Mouse (Mus musculus) brain, embryonic 14.5 days (tissue): ENCODE data around the gene Rnf150. TPM values are rescaled to one million over a fixed set of nuclear protein-coding genes. Genes with fewer than 3 reads are reported as not detected.

Experiments used
- DNase-seq: peaks from one replicate; pipeline ENCODE4 v3.0.0-alpha.2; 2011; ENCODE audit warnings: low read depth
- CTCF ChIP-seq: fragments of 200-500 bp; IDR thresholded peaks from 2 replicates; pipeline ENCODE4 v1.5.1; 2012; ENCODE audit warnings: inconsistent platforms, mild to moderate bottlenecking, moderate library complexity, borderline replicate concordance; ENCODE audit not compliant: insufficient read depth, insufficient read length; ENCODE audit errors: extremely low read depth
- POLR2A ChIP-seq: fragments of 200-500 bp; IDR thresholded peaks from 2 replicates; pipeline ENCODE4 v1.6.1; 2012; ENCODE audit warnings: mild to moderate bottlenecking, inconsistent platforms, borderline replicate concordance; ENCODE audit not compliant: poor library complexity, insufficient read depth, insufficient read length, severe bottlenecking; ENCODE audit errors: extremely low read depth
- polyA plus RNA-seq: library from polyadenylated mRNA; depleted of rRNA; stranded (reverse); fragments of >200 nt; gene quantifications from 2 replicates; pipeline ENCODE4 v1.2.3, GENCODE M21; 2012; rRNA removed

Gene Rnf150
- polyA plus RNA-seq, result 8.5 and 12.1 TPM in 2 replicates

DNA sequence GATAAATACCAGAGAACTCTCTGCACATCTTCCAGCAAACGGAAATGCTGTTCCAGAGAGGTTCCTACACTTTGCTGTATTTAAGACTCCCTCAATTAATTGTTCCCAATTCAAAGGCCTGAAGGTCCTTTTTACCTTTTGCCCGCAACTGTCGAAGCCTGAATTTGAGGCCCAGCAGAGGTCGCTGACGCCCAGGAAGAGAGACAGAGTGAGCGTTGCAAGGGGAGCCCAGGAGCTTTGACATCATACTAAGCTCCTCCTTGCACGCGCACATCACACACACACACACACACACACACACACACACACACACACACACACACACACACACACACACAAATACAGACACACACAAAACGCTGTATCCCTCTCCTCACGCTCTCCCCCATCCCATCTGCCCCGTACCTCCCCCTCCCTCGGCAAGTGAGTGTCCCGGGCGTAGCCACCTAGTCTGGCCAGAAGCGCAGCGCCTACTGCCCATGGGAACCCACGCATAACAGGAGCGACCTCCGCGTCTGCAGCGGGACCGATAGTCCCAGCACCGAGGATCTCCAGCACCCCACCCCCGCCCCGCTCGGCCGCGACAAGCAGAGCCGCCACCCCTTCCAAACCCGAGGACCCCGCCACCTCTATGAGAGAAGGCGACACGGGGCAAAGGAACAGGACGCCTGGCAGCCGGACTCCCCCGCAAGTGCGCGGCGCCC lies at the start of gene Rnf150:
Gene Rnf150, plus strand, starts transcription at position 316 of the 704 bp plus-strand sequence.
- DNase-seq, result peak; percentile 96
- TF ChIP-seq POLR2A (no peak), CTCF (peak; percentile 92)

DNA sequence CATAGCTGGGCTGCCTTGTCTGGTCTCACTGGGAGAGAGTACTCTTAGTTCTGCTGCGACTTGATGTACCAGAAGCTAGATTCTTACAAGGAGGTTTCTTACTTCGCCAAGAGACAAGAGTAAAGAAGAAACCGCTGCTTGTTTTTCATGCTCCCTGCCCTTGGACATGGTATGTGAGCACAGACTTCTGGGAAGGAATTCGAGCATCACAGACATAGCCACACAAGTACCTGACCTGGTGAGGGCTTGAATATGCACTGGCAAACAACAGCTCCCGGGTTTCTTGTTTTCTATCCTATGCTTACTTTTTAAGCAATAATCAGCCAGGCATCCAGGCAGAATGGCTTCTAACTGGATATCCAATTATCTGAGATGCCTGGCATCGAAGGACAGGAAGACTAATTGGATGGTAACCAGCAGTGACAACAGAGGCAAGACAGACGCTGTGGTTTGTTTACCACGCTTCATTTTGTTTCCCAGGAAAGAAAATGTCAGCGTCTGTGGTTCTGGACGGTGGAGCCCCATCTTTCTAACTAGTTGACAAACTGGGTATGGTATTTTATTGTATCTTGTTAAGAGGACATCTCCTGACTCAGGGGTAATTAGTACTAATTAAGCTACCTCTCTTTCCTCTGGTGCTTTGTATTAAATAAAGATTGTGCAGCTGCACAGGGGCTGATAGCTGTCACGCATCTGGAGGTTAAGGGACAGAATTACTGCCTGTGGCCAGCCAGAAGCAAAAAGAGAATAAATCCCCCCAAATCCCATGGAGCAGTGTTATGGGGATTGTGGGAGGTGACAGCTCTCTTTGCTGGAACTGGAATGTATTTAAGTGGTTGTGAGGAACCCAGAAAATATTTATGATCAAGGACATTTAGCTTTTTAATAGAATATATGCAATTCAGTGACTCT lies 36.8 kb upstream of the Rnf150 start:
- no peak for TF ChIP-seq CTCF
- no peak for TF ChIP-seq POLR2A
- peak; percentile 60 for DNase-seq

DNA sequence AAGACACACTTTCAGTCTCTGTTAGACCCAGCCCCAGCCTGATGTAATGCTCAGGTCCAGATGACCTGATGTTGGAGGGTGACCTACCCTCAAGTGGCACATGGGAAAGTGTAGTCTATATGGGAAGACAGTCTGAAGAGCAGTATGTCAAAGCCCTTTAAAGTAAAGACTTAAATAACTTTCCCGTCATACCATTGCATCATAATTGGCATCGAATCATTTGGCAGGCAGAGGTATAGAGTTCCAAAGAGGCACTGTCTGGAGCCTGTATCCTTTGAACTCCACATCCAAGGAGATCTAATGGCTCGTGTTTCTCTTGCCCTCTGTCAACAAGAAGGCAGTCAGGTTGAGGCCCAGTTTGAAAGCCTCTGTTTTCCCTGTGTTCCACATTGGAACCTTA lies 22.7 kb upstream of the Rnf150 start:
- no peak for TF ChIP-seq POLR2A
- TF ChIP-seq CTCF, result no peak
- no peak for DNase-seq

DNA sequence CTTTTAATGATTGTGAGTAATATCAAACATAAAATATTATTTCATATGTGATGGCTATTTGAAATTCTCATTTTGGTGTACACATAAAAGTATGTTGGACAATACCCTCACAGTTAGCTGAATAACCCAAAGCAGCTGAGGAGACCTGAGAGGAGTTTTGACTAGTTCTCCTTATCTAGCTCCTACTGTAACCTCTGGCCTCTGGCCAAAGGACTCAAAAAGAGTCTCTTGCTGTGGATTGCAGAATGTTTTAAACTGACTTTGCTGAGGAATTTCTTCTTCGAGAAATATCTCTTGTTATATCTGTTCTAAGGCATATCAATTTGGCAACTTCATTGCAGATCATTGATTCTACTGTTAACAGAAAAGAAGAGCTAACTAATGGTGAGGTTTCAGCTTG lies 22.2 kb upstream of the Rnf150 start:
- DNase-seq, result no peak
- no peak for TF ChIP-seq POLR2A
- TF ChIP-seq CTCF, result no peak

DNA sequence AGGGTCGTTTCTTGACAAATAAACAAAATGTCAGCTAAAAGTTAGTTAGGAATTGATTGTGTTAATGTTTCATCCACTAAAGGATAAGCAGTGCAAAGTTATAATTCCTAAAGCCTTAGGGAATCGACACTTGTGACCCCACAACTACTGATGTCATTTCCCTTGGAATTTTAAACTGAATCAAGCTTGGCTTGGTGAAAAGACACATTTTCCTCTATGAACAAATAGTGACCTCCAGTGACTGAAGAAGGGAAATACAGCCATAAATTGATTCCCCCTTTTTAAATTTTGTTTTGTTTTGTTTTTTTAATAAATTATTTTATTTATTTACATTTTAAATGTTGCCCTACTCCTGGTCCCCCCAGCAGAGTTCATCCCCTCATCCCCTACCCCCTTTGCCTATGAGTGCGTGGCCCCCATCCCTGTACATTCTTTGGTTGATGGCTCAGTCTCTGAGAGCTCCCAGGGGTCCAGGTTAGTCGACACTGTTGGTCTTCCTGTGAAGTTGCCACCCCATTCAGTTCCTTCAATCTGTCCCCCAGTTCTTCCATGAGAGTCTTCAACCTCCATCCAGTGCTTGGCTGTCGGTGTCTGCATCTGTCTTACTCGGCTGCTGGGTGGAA lies 21.5 kb upstream of the Rnf150 start:
- DNase-seq, result peak; percentile 52
- TF ChIP-seq POLR2A, result no peak
- no peak for TF ChIP-seq CTCF

DNA sequence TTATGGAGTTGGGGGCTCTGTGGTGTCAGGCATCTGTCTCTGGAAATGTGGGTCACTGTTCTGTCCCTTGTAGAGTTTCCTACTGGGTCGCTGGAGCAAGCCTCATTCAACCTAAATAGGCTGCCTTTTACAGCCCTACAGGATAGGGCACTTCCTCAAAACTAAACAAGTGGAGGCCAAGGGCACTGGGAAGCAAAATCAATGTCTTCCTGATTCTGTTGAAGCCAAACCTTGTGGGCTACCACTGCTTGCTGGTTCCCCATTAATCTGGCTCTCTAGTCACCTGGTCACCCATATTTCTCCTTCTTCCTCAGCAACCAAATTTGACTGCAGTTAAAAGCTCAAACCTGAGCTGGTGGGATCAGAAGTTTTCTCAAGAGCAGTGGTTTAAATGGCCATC lies 19.5 kb upstream of the Rnf150 start:
- DNase-seq, result no peak
- no peak for TF ChIP-seq POLR2A
- TF ChIP-seq CTCF, result no peak

DNA sequence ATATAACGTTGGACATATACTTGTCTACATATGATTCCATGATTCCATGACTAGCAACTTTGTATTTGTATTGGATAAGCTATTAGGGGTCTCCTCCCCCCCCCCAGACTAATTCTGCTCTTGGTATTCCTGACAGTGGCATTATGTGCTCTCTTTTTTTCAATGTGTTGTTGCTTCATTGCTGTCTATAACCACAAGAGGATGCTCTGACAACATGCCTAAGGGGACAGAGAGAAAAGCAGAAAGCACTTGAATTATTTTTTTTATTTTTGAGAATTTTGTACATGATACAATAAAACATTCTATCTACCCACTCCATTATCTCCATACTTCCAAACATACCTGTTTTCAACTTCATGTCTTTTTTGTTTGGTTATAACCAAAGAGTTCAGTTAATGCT lies 18.7 kb upstream of the Rnf150 start:
- no peak for TF ChIP-seq CTCF
- no peak for TF ChIP-seq POLR2A
- no peak for DNase-seq

DNA sequence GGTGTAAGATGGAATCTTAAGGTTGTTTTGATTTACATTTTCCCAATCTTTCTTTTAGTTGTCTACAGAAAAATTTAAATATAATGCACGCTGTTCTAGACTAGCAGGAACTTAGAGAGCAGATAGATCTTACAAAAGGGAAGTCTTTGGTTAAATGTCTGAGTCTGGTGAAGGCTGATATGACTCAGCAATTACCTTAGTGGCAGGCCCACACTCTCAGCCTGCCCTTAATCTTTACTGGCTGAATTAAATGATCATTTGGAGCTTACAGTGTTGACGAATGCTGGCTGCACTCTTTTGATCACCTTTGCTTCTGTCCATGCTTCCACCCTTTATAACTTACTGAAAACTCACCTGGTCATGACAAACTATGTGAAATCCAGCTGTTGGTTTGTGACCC lies 17.1 kb upstream of the Rnf150 start:
- TF ChIP-seq POLR2A, result no peak
- no peak for TF ChIP-seq CTCF
- DNase-seq, result no peak

DNA sequence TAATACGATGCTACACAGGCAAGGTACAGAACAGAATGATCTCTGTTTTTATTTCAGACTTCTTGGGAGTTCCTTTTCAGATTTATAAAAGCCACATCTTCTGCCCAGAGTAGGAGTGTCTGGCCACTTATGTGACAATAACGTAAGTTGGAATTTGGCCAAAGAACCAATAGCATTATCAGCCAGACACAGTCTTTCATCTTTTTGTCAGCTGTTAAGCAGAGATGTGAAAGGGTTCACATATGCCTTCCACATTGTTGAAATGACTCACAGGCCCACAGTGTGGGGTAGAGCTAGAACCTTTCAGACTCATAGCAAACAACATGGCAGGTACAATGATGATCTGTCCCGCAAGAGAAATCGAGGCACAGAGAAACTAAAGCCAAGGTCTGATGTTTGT lies 16.4 kb upstream of the Rnf150 start:
- DNase-seq, result no peak
- TF ChIP-seq CTCF, result no peak
- TF ChIP-seq POLR2A, result no peak

DNA sequence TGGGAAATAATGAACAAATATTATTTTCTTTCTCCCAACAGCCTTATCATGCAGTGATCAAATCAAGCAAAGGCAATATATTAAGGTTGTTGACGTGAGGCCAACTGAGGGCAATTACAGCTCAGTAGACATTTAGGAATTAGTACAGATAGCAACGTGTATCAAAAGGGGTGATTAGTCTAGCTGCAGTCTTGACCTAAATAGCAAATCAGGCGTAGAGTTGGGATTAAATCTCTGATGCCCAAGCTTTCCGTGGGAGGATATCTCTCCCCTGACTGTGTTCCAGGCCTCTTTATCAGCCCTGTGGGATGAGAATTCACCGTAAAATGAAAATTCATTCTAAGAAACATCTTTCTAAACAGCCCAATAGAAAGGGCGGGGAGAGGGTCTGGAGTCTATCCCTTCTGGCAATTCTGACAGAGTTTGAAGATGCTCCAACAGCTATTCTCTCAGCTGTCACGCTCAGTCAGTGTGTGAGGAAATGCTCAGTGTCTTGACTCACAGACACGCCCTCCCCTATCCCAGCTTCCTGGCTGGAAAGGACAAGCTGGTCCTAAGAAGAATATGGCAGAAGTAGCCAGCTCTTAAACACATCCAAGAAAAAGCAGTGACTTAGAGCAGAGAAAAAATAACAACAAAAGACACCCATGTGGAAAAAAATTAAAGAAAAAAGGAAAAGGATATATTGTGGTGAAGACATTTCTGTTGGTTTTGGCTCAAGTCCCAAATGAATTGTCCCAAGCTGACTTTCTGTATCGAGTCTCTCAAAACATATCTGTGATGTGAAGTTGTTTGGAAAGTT lies 4.4 kb upstream of the Rnf150 start:
- TF ChIP-seq POLR2A (no peak), CTCF (no peak)
- no peak for DNase-seq

DNA sequence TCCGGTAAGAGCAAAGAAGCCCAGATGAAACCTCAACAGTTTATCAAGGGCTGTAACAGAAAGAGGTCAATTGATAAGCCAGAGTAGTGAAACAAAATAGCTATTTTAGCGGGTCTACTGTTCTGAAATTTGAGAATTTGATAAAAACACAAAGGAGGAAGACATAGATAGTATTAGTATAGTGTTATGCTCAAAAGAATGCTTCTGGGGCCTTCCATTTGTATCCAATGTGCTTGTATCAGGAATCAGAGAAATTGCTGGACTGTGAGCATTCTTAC lies 3.9 kb upstream of the Rnf150 start:
- TF ChIP-seq POLR2A (no peak), CTCF (no peak)
- DNase-seq, result no peak
